Mouse (Mus musculus) v-Abl transformed pro-B cells (cell line): Measurements from ENCODE around the gene Thoc6.

ENCODE experiments used
- in situ Hi-C, 2 experiments: fragments of 400-800 bp; cut with MboI; formaldehyde crosslinking; loops; one replicate each; pipeline ENCODE4 v1.15.1; 2025; ENCODE audit not compliant: unreplicated experiment in 2 of 2

Gene Thoc6

GRCm38 (mm10) chr17:23673424-23674073 lies at the start of gene Thoc6, which contains the start of gene Hcfc1r1:
Thoc6 (minus strand) TSS chr17:23673882.
Hcfc1r1 (plus strand) TSS chr17:23673596.
- in situ Hi-C loops = no loop called here

GRCm38 (mm10) chr17:23722376-23723125 lies 48.9 kb upstream of the Thoc6 start, which contains the start of gene 1520401A03Rik:
1520401A03Rik (minus strand) TSS chr17:23722783.
- in situ Hi-C loops = no loop called here

GRCm38 (mm10) chr17:23721886-23722285 lies 48.2 kb upstream of the Thoc6 start:
- in situ Hi-C loops = no loop called here

GRCm38 (mm10) chr17:23719455-23719854 lies 45.8 kb upstream of the Thoc6 start:
- in situ Hi-C loops = no loop called here

- in situ Hi-C loops = no loop called here
Observed at GRCm38 (mm10) chr17:23717003-23717402, 43.3 kb upstream of the Thoc6 start.

GRCm38 (mm10) chr17:23706212-23706611 lies 32.5 kb upstream of the Thoc6 start:
- in situ Hi-C loops = loop anchor here (5.0 to 10.0 kb wide), 3 partner anchors 44 to 134 kb away; partner anchors contain the start of gene Bicdl2 (in 1 of the 2)

GRCm38 (mm10) chr17:23705525-23706104 lies 31.9 kb upstream of the Thoc6 start:
- in situ Hi-C loops = loop anchor here (5.0 to 10.0 kb wide), 3 partner anchors 43 to 133 kb away; partner anchors contain the start of gene Bicdl2 (in 1 of the 2)

- in situ Hi-C loops = loop anchor here (5.0 to 10.0 kb wide), 3 partner anchors 42 to 132 kb away; partner anchors contain the start of gene Bicdl2 (in 1 of the 2)
Observed at GRCm38 (mm10) chr17:23704741-23705140, 31.1 kb upstream of the Thoc6 start.

GRCm38 (mm10) chr17:23703301-23703700 lies 29.6 kb upstream of the Thoc6 start:
- in situ Hi-C loops = loop anchor here in 1 of 2 experiments (10.0 kb wide), 1 partner anchor 128 kb away; no protein-coding TSS in a partner anchor

GRCm38 (mm10) chr17:23700079-23700478 lies 26.4 kb upstream of the Thoc6 start:
- in situ Hi-C loops = loop anchor here in 1 of 2 experiments (10.0 kb wide), 1 partner anchor 125 kb away; no protein-coding TSS in a partner anchor

- in situ Hi-C loops = loop anchor here in 1 of 2 experiments (10.0 kb wide), 1 partner anchor 125 kb away; no protein-coding TSS in a partner anchor
Observed at GRCm38 (mm10) chr17:23699131-23700077, 25.7 kb upstream of the Thoc6 start.

- in situ Hi-C loops = no loop called here
Observed at GRCm38 (mm10) chr17:23695801-23696200, 22.1 kb upstream of the Thoc6 start.

- in situ Hi-C loops = no loop called here
Observed at GRCm38 (mm10) chr17:23694491-23694890, 20.8 kb upstream of the Thoc6 start.

- in situ Hi-C loops = no loop called here
Observed at GRCm38 (mm10) chr17:23683856-23684672, 10.4 kb upstream of the Thoc6 start, which contains the start of gene Cldn9. Cldn9 (minus strand) TSS chr17:23684026.

- in situ Hi-C loops = no loop called here
Observed at GRCm38 (mm10) chr17:23683226-23683625, 9.5 kb upstream of the Thoc6 start.

GRCm38 (mm10) chr17:23682530-23682929 lies 8.8 kb upstream of the Thoc6 start:
- in situ Hi-C loops = no loop called here

GRCm38 (mm10) chr17:23682092-23682491 lies 8.4 kb upstream of the Thoc6 start:
- in situ Hi-C loops = no loop called here

GRCm38 (mm10) chr17:23681086-23681485 lies 7.4 kb upstream of the Thoc6 start:
- in situ Hi-C loops = no loop called here

- in situ Hi-C loops = no loop called here
Observed at GRCm38 (mm10) chr17:23680336-23680735, 6.7 kb upstream of the Thoc6 start.
